Mouse (Mus musculus) heart, postnatal 0 days (tissue): Measurements from ENCODE around the gene 6430571L13Rik. TPM values are rescaled to one million over a fixed set of nuclear protein-coding genes. Genes with fewer than 3 reads are reported as not detected.

Source experiments
- ATAC-seq: fragments of 200-750 bp; cut with Nextera tagmentation; 2 replicates; pipeline ENCODE4 v1.8.0; 2017; ENCODE audit warnings: low read depth, moderate number of reproducible peaks, moderate library complexity; ENCODE audit not compliant: insufficient read depth
- DNase-seq: peaks from one replicate; pipeline ENCODE4 v3.0.0-alpha.2; 2016; ENCODE audit warnings: low spot score
- H3K27ac ChIP-seq: fragments of 300-500 bp; sonication (generic); 2 replicates; pipeline ENCODE4 v1.5.1; 2014; ENCODE audit warnings: low read depth, mild to moderate bottlenecking
- H3K27me3 ChIP-seq: fragments of 300-500 bp; sonication (generic); 2 replicates; pipeline ENCODE4 v1.6.1; 2014; ENCODE audit warnings: low read length, mixed read lengths; ENCODE audit not compliant: control insufficient read depth, insufficient read depth
- H3K36me3 ChIP-seq: fragments of 300-500 bp; sonication (generic); replicated peaks from 2 replicates; pipeline ENCODE4 v1.6.1; 2014; ENCODE audit warnings: low read length, mixed read lengths; ENCODE audit not compliant: control insufficient read depth, insufficient read depth
- H3K4me1 ChIP-seq: fragments of 300-500 bp; sonication (generic); 2 replicates; pipeline ENCODE4 v1.6.1; 2014; ENCODE audit warnings: antibody characterized with exemption; ENCODE audit not compliant: control insufficient read depth, insufficient read depth
- H3K4me2 ChIP-seq: fragments of 300-500 bp; sonication (generic); 2 replicates; pipeline ENCODE4 v1.6.1; 2014; ENCODE audit warnings: low read depth, mild to moderate bottlenecking, low read length, moderate library complexity
- H3K4me3 ChIP-seq: fragments of 300-500 bp; sonication (generic); 2 replicates; pipeline ENCODE4 v1.5.1; 2014; ENCODE audit warnings: low read depth, low read length
- H3K9ac ChIP-seq: fragments of 300-500 bp; sonication (generic); replicated peaks from 2 replicates; pipeline ENCODE4 v1.6.1; 2014; ENCODE audit warnings: low read depth, low read length, mixed read lengths
- H3K9me3 ChIP-seq: fragments of 300-500 bp; sonication (generic); replicated peaks from 2 replicates; pipeline ENCODE4 v1.6.1; 2016; ENCODE audit warnings: low read length; ENCODE audit not compliant: control insufficient read depth
- CTCF ChIP-seq: IDR thresholded peaks from 2 replicates; pipeline ENCODE4 v1.5.1; 2016; ENCODE audit warnings: antibody characterized with exemption, control low read depth, low read depth
- EP300 ChIP-seq: IDR thresholded peaks from 2 replicates; pipeline ENCODE4 v1.6.1; 2016; ENCODE audit warnings: antibody characterized with exemption, low read depth
- WGBS: fragments of 180-500 bp; shearing (Covaris S2); extraction: QIAGEN DNeasy Blood & Tissue Kit; methylation state at CpG from one replicate; pipeline ENCODE4 v1.1.7; 2014; 5-methylcytosine and 5-hydroxymethylcytosine counted together
- polyA plus RNA-seq: library from polyadenylated mRNA; unstranded; fragments of >200 nt; fragmentation: Nextera tagmentation; extraction: Ambion mirVana; gene quantifications from 2 replicates; pipeline ENCODE4 v1.2.1, GENCODE M21; 2015
- total RNA-seq: library from RNA; depleted of rRNA; stranded (reverse); fragments of >200 nt; gene quantifications from 2 replicates; pipeline ENCODE4 v1.2.3, GENCODE M21; 2014; ENCODE audit warnings: low replicate concordance

Gene 6430571L13Rik
- total and polyA plus RNA-seq, 2 experiments from 2014 or later, result 3.1 to 11.0 TPM

- Histone ChIP-seq H3K9ac (peak overlapping the region; percentile 83; the same call in 1 of the 2 replicates), H3K4me2 (peak overlapping the region; percentile 89), H3K36me3 (peaks cover 23% of the 10 kb centered on the region), H3K27me3 (no peaks in the 10 kb centered on the region), H3K4me3 (peak overlapping the region; percentile 77), H3K27ac (peak overlapping the region; percentile 94), H3K9me3 (no peaks in the 10 kb centered on the region), H3K4me1 (peaks cover 35% of the 10 kb centered on the region)
- ATAC-seq (no peak), DNase-seq (no peak)
- 57% methylated on average over 7 of the region's 7 CpGs for WGBS
- 0 out of 2 replicates have a peak, but pooled peaks have one; percentile 53 for TF ChIP-seq EP300
- no peak for TF ChIP-seq CTCF
Observed at GRCm38 (mm10) chr9:107299783-107300182, 40.6 kb upstream of the 6430571L13Rik start.

- 92% methylated on average over 30 of the region's 30 CpGs for WGBS
- Histone ChIP-seq H3K36me3 (peaks cover 23% of the 10 kb centered on the region), H3K27me3 (no peaks in the 10 kb centered on the region), H3K4me3 (peak overlapping the region; percentile 77), H3K9me3 (no peaks in the 10 kb centered on the region), H3K27ac (peak overlapping the region; percentile 9), H3K9ac (no peak overlapping the region; the same call in 1 of the 2 replicates), H3K4me1 (peaks cover 38% of the 10 kb centered on the region), H3K4me2 (peak overlapping the region; percentile 89)
- DNase-seq (no peak), ATAC-seq (no peak)
- TF ChIP-seq CTCF (no peak), EP300 (no peak)
Observed at GRCm38 (mm10) chr9:107300224-107300973, 40.0 kb upstream of the 6430571L13Rik start.

GRCm38 (mm10) chr9:107301554-107302331 is 38.7 kb upstream of the 6430571L13Rik start:
- H3K27ac ChIP-seq, result 0 out of 2 replicates have a peak overlapping the region, but pooled peaks have one; percentile 33
- H3K4me3 ChIP-seq, result no peak overlapping the region
- 76% methylated on average over 17 of the region's 17 CpGs for WGBS
- ATAC-seq, result no peak
- 0 out of 2 replicates have a peak, but pooled peaks have one; percentile 38 for TF ChIP-seq EP300
- no peak for TF ChIP-seq CTCF
- no peak for DNase-seq
- H3K36me3 ChIP-seq, result peaks cover 23% of the 10 kb centered on the region
- H3K4me2 ChIP-seq, result no peak overlapping the region
- no peaks in the 10 kb centered on the region for H3K9me3 ChIP-seq
- H3K27me3 ChIP-seq, result no peaks in the 10 kb centered on the region
- peaks cover 44% of the 10 kb centered on the region for H3K4me1 ChIP-seq
- no peak overlapping the region for H3K9ac ChIP-seq

GRCm38 (mm10) chr9:107302592-107302991 is 37.8 kb upstream of the 6430571L13Rik start:
- Histone ChIP-seq H3K27ac (peak overlapping the region; percentile 43), H3K9me3 (no peaks in the 10 kb centered on the region), H3K27me3 (no peaks in the 10 kb centered on the region), H3K36me3 (peaks cover 23% of the 10 kb centered on the region), H3K4me3 (no peak overlapping the region), H3K9ac (no peak overlapping the region), H3K4me2 (no peak overlapping the region), H3K4me1 (peaks cover 53% of the 10 kb centered on the region)
- 38% methylated on average over 7 of the region's 7 CpGs for WGBS
- DNase-seq (no peak), ATAC-seq (no peak)
- TF ChIP-seq CTCF (no peak), EP300 (no peak)

- TF ChIP-seq EP300 (no peak), CTCF (no peak)
- peaks cover 60% of the 10 kb centered on the region for H3K4me1 ChIP-seq
- H3K4me2 ChIP-seq, result no peak overlapping the region
- H3K4me3 ChIP-seq, result no peak overlapping the region
- WGBS, result 62% methylated on average over 9 of the region's 9 CpGs
- H3K9me3 ChIP-seq, result no peaks in the 10 kb centered on the region
- H3K27me3 ChIP-seq, result no peaks in the 10 kb centered on the region
- DNase-seq, result no peak
- no peak for ATAC-seq
- peaks cover 23% of the 10 kb centered on the region for H3K36me3 ChIP-seq
- H3K27ac ChIP-seq, result peak overlapping the region; percentile 43
- H3K9ac ChIP-seq, result no peak overlapping the region
Observed at GRCm38 (mm10) chr9:107303121-107303820, 37.1 kb upstream of the 6430571L13Rik start.
